Mouse (Mus musculus) midbrain, embryonic 16.5 days (tissue): ENCODE results near the gene Npr1. TPM values are rescaled to one million over a fixed set of nuclear protein-coding genes. Genes with fewer than 3 reads are reported as not detected.

ENCODE experiments used
- ATAC-seq: fragments of 200-750 bp; cut with Nextera tagmentation; 2 replicates; pipeline ENCODE4 v1.8.0; 2017; ENCODE audit warnings: moderate TSS enrichment
- H3K27ac ChIP-seq: fragments of 300-500 bp; sonication (generic); 2 replicates; pipeline ENCODE4 v1.5.1; 2014; ENCODE audit warnings: mild to moderate bottlenecking, low read length, mixed read lengths
- H3K27me3 ChIP-seq: fragments of 300-500 bp; sonication (generic); 2 replicates; pipeline ENCODE4 v1.6.1; 2014; ENCODE audit warnings: low read depth, low read length, mixed read lengths; ENCODE audit not compliant: control insufficient read depth, insufficient read depth
- H3K36me3 ChIP-seq: fragments of 300-500 bp; sonication (generic); 2 replicates; pipeline ENCODE4 v1.6.1; 2014; ENCODE audit warnings: mild to moderate bottlenecking, low read length, moderate library complexity, mixed read lengths; ENCODE audit not compliant: control insufficient read depth, insufficient read depth
- H3K4me1 ChIP-seq: fragments of 300-500 bp; sonication (generic); 2 replicates; pipeline ENCODE4 v1.6.1; 2014; ENCODE audit warnings: mild to moderate bottlenecking, low read length, mixed read lengths; ENCODE audit not compliant: control insufficient read depth, insufficient read depth
- H3K4me2 ChIP-seq: fragments of 300-500 bp; sonication (generic); 2 replicates; pipeline ENCODE4 v1.6.1; 2014; ENCODE audit warnings: mild to moderate bottlenecking, low read length, mixed read lengths
- H3K4me3 ChIP-seq: fragments of 300-500 bp; sonication (generic); 2 replicates; pipeline ENCODE4 v1.5.1; 2014; ENCODE audit warnings: low read depth, mild to moderate bottlenecking, low read length, moderate library complexity, mixed read lengths
- H3K9ac ChIP-seq: fragments of 300-500 bp; sonication (generic); 2 replicates; pipeline ENCODE4 v1.6.1; 2014; ENCODE audit warnings: low read depth, low read length, mixed read lengths
- H3K9me3 ChIP-seq: fragments of 300-500 bp; sonication (generic); replicated peaks from 2 replicates; pipeline ENCODE4 v1.6.1; 2014; ENCODE audit warnings: mild to moderate bottlenecking, low read length, mixed read lengths; ENCODE audit not compliant: control insufficient read depth, poor library complexity, severe bottlenecking
- WGBS: fragments of 180-500 bp; shearing (Covaris S2); extraction: QIAGEN DNeasy Blood & Tissue Kit; methylation state at CpG from one replicate; pipeline ENCODE4 v1.1.7; 2014; 5-methylcytosine and 5-hydroxymethylcytosine counted together
- polyA plus RNA-seq: library from polyadenylated mRNA; unstranded; fragments of >200 nt; fragmentation: Nextera tagmentation; extraction: Ambion mirVana; gene quantifications from 2 replicates; pipeline ENCODE4 v1.2.1, GENCODE M21; 2015

Npr1 gene
- 1.9 TPM in 2 replicates for polyA plus RNA-seq

GRCm38 (mm10) chr3:90465686-90466310 lies at the start of gene Npr1:
Npr1 (minus strand) TSS chr3:90465866.
- H3K4me2 ChIP-seq, result peak within 1 kb of the TSS; percentile 98
- H3K36me3 ChIP-seq, result no peaks in the 10 kb centered on the region
- no peaks in the 10 kb centered on the region for H3K9me3 ChIP-seq
- H3K4me3 ChIP-seq, result peak within 1 kb of the TSS; percentile 65
- peaks cover 10% of the 10 kb centered on the region for H3K4me1 ChIP-seq
- H3K9ac ChIP-seq, result peak within 1 kb of the TSS; percentile 61
- peaks cover 43% of the 10 kb centered on the region for H3K27me3 ChIP-seq
- ATAC-seq, result peak; percentile 47
- H3K27ac ChIP-seq, result no peak within 1 kb of the TSS
- WGBS, result 0% methylated on average over 21 of the region's 49 CpGs

DNA sequence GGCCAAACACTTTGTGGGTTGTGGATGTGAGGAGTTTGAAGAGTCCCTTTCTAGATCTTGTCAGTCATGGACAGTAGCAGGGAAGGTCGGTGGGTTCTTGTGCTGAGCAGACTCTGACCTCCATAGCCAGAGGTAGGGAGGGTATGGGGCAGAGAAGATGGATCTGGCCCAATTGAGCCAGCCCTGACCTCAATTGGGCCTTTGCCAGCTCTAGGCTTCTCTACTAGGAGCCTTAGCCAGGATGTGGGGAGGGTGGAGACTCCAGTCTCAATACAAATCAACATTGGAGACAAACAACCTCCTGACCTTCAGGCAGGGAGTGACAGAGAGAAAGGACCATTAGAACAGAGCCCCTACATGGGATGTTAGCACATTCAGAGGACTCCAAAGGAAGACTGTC lies 49.6 kb upstream of the Npr1 start:
- Histone ChIP-seq H3K27ac (no peak overlapping the region), H3K9ac (no peak overlapping the region), H3K9me3 (no peaks in the 10 kb centered on the region), H3K36me3 (no peaks in the 10 kb centered on the region), H3K4me1 (peaks cover 7% of the 10 kb centered on the region; the same call in 1 of the 2 replicates), H3K4me2 (peak overlapping the region; percentile 57), H3K4me3 (peak overlapping the region; percentile 30), H3K27me3 (peaks cover 29% of the 10 kb centered on the region)
- ATAC-seq, result no peak
- WGBS, result 50% methylated on average over 1 of the region's 1 CpGs

- H3K9me3 ChIP-seq, result no peaks in the 10 kb centered on the region
- no peak overlapping the region for H3K27ac ChIP-seq
- H3K27me3 ChIP-seq, result peaks cover 29% of the 10 kb centered on the region
- WGBS, result under 1% methylated on average over 10 of the region's 10 CpGs
- H3K4me3 ChIP-seq, result peak overlapping the region; percentile 30
- no peaks in the 10 kb centered on the region for H3K36me3 ChIP-seq
- peak overlapping the region; percentile 57 for H3K4me2 ChIP-seq
- peak overlapping the region; percentile 36 for H3K9ac ChIP-seq
- no peak for ATAC-seq
- peaks cover 8% of the 10 kb centered on the region; the same call in 1 of the 2 replicates for H3K4me1 ChIP-seq
Measured at GRCm38 (mm10) chr3:90514691-90515090, 49.0 kb upstream of the Npr1 start.

GRCm38 (mm10) chr3:90513796-90514590 lies 48.3 kb upstream of the Npr1 start, which contains the start of the genes S100a1 and S100a13:
S100a1 (minus strand) TSS chr3:90514392.
S100a13 (plus strand) TSS chr3:90514435.
- H3K27me3 ChIP-seq, result peaks cover 29% of the 10 kb centered on the region
- no peak within 1 kb of the TSS for H3K27ac ChIP-seq
- peak within 1 kb of the TSS; percentile 57 for H3K4me2 ChIP-seq
- WGBS, result 3% methylated on average over 25 of the region's 25 CpGs
- peak within 1 kb of the TSS; percentile 49 for H3K9ac ChIP-seq
- H3K36me3 ChIP-seq, result no peaks in the 10 kb centered on the region
- H3K9me3 ChIP-seq, result no peaks in the 10 kb centered on the region
- peak within 1 kb of the TSS; percentile 30 for H3K4me3 ChIP-seq
- no peak for ATAC-seq
- peaks cover 9% of the 10 kb centered on the region; the same call in 1 of the 2 replicates for H3K4me1 ChIP-seq

- Histone ChIP-seq H3K9ac (no peak overlapping the region), H3K36me3 (no peaks in the 10 kb centered on the region), H3K4me2 (no peak overlapping the region), H3K4me1 (peaks cover 11% of the 10 kb centered on the region), H3K27ac (no peak overlapping the region), H3K27me3 (peaks cover 29% of the 10 kb centered on the region), H3K4me3 (no peak overlapping the region), H3K9me3 (no peaks in the 10 kb centered on the region)
- WGBS, result 77% methylated on average over 9 of the region's 9 CpGs
- ATAC-seq, result no peak
Measured at GRCm38 (mm10) chr3:90512948-90513642, 47.4 kb upstream of the Npr1 start.

DNA sequence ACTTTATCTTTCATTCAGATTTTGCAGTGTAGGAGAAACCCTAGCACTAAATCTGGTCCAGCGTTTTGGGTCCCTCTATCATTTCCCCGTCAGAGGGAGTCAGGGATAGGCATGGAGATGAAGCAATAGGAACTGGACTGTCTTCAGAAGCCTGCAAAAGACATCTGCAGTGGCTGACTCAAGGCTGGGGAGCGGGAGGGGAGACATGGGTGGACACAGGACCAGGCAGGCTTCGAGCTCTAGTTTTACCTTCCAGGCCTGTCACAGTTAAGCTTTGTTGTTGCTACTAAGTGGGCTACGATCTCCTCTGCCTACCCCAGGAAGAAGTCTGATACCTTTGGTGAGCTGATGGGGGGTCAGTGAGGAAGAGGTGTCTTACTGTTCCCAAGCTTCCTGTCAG lies 46.6 kb upstream of the Npr1 start:
- Histone ChIP-seq H3K4me3 (no peak overlapping the region), H3K27ac (no peak overlapping the region), H3K27me3 (peaks cover 29% of the 10 kb centered on the region), H3K36me3 (no peaks in the 10 kb centered on the region), H3K9me3 (no peaks in the 10 kb centered on the region), H3K9ac (no peak overlapping the region), H3K4me1 (peaks cover 19% of the 10 kb centered on the region), H3K4me2 (no peak overlapping the region)
- no peak for ATAC-seq
- 89% methylated on average over 5 of the region's 5 CpGs for WGBS

GRCm38 (mm10) chr3:90509747-90510123 lies 44.1 kb upstream of the Npr1 start:
- peaks cover 22% of the 10 kb centered on the region for H3K27me3 ChIP-seq
- peaks cover 21% of the 10 kb centered on the region for H3K4me1 ChIP-seq
- peak overlapping the region; percentile 98 for H3K4me3 ChIP-seq
- 0 out of 2 replicates have a peak, but pooled peaks cover 7% of the 10 kb centered on the region for H3K36me3 ChIP-seq
- no peaks in the 10 kb centered on the region for H3K9me3 ChIP-seq
- no peak overlapping the region for H3K9ac ChIP-seq
- peak overlapping the region; percentile 98 for H3K27ac ChIP-seq
- ATAC-seq, result peak; percentile 41
- WGBS, result 13% methylated on average over 2 of the region's 2 CpGs
- H3K4me2 ChIP-seq, result peak overlapping the region; percentile 61

DNA sequence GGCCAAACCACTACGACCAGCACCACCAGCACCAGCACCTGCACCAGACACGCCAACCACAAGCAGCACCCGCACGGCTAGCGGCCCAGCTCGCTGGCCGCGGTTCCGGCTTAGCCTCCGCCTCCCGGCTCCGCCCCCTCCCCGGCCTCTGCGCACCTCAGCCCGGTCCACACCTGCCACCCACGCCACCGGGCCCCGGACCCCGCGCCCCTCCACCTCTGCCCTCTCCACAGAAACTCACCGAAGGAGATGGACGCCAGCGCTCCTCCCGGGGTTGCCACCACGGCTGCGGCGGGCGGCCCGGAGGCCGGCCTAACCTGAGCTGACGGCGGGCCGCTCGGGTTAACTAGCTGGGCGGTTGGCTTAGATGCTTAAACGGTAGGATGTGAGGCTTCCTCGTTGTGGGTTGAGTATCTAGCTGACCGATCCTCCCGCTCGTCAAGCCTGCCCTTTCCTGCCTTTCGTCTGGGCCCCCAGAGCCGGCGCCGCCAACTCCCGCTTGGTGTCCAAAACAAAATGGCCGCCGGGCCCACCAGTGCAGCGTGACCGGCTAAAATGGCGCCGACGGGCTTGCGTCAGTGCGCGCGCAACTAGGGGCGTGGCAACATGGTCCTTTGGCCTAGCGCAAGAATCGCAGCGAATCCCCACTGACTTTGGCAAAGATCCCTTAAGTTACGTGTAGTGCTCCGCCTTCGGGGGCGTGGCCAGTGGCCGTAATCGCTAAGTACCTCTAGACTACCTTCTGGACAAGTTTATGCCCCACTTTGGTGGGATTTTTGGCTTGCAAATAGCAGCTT lies 43.5 kb upstream of the Npr1 start, which contains the start of gene Chtop:
TSS of gene Chtop (minus strand) at position 549 of the 797 bp plus-strand sequence.
- ATAC-seq, result peak; percentile 91
- Histone ChIP-seq H3K4me3 (peak within 1 kb of the TSS; percentile 98), H3K9ac (peak within 1 kb of the TSS; percentile 99), H3K4me1 (peaks cover 20% of the 10 kb centered on the region), H3K27ac (peak within 1 kb of the TSS; percentile 98), H3K27me3 (peaks cover 18% of the 10 kb centered on the region), H3K4me2 (peak within 1 kb of the TSS; percentile 75), H3K36me3 (peaks cover 9% of the 10 kb centered on the region; the same call in 1 of the 2 replicates), H3K9me3 (no peaks in the 10 kb centered on the region)
- WGBS, result under 1% methylated on average over 65 of the region's 66 CpGs
